Mouse (Mus musculus) lung, embryonic 14.5 days (tissue): Measurements from ENCODE around the gene Ntmt1. TPM values are rescaled to one million over a fixed set of nuclear protein-coding genes. Genes with fewer than 3 reads are reported as not detected.
A peak's percentile ranks its signal among the peaks of the same experiment; 100 is the strongest.

Source experiments
- ATAC-seq: fragments of 200-750 bp; cut with Nextera tagmentation; 2 replicates; pipeline ENCODE4 v1.8.0; 2017; ENCODE audit warnings: mild to moderate bottlenecking, moderate TSS enrichment, moderate library complexity; ENCODE audit not compliant: insufficient read depth
- DNase-seq: peaks from one replicate; pipeline ENCODE4 v3.0.0-alpha.2; 2015
- H3K27ac ChIP-seq: fragments of 300-500 bp; sonication (generic); 2 replicates; pipeline ENCODE4 v1.5.1; 2014; ENCODE audit warnings: low read depth, mild to moderate bottlenecking, moderate library complexity
- H3K27me3 ChIP-seq: fragments of 300-500 bp; sonication (generic); 2 replicates; pipeline ENCODE4 v1.6.1; 2014; ENCODE audit warnings: low read length, control low read depth; ENCODE audit not compliant: insufficient read depth
- H3K36me3 ChIP-seq: fragments of 300-500 bp; sonication (generic); 2 replicates; pipeline ENCODE4 v1.6.1; 2014; ENCODE audit warnings: control low read depth; ENCODE audit not compliant: insufficient read depth
- H3K4me1 ChIP-seq: fragments of 300-500 bp; sonication (generic); 2 replicates; pipeline ENCODE4 v1.6.1; 2014; ENCODE audit warnings: antibody characterized with exemption, control low read depth; ENCODE audit not compliant: insufficient read depth
- H3K4me2 ChIP-seq: fragments of 300-500 bp; sonication (generic); 2 replicates; pipeline ENCODE4 v1.6.1; 2014; ENCODE audit warnings: mild to moderate bottlenecking
- H3K4me3 ChIP-seq: fragments of 300-500 bp; sonication (generic); 2 replicates; pipeline ENCODE4 v1.5.1; 2014; ENCODE audit warnings: low read depth, low read length
- H3K9ac ChIP-seq: fragments of 300-500 bp; sonication (generic); 2 replicates; pipeline ENCODE4 v1.6.1; 2014
- H3K9me3 ChIP-seq: fragments of 300-500 bp; sonication (generic); 2 replicates; pipeline ENCODE4 v1.6.1; 2016; ENCODE audit warnings: low read depth, low read length, control low read depth
- CTCF ChIP-seq: IDR thresholded peaks from 2 replicates; pipeline ENCODE4 v1.5.1; 2016; ENCODE audit warnings: antibody characterized with exemption, low read depth
- WGBS: fragments of 180-500 bp; shearing (Covaris S2); extraction: QIAGEN DNeasy Blood & Tissue Kit; methylation state at CpG from one replicate; pipeline ENCODE4 v1.1.7; 2014; 5-methylcytosine and 5-hydroxymethylcytosine counted together
- polyA plus RNA-seq: library from polyadenylated mRNA; unstranded; fragments of >200 nt; fragmentation: Nextera tagmentation; extraction: Ambion mirVana; gene quantifications from 2 replicates; pipeline ENCODE4 v1.2.1, GENCODE M21; 2014

Gene Ntmt1
- polyA plus RNA-seq, 1 experiment from 2014 or later: 96.0 TPM

GRCm38 (mm10) chr2:30848184-30848583 lies 40.6 kb downstream of the Ntmt1 start:
- H3K27ac ChIP-seq: no peak overlapping the region
- 45% methylated on average over 8 of the region's 8 CpGs for WGBS
- DNase-seq (no peak), ATAC-seq (no peak)
- no peaks in the 10 kb centered on the region for H3K9me3 ChIP-seq
- no peak overlapping the region for H3K4me3 ChIP-seq
- no peaks in the 10 kb centered on the region for H3K36me3 ChIP-seq
- no peak for TF ChIP-seq CTCF
- H3K4me1 ChIP-seq: peaks cover 21% of the 10 kb centered on the region
- no peak overlapping the region for H3K4me2 ChIP-seq
- H3K9ac ChIP-seq: no peak overlapping the region
- peaks cover 32% of the 10 kb centered on the region for H3K27me3 ChIP-seq

GRCm38 (mm10) chr2:30850581-30850980 lies 43.0 kb downstream of the Ntmt1 start:
- Histone ChIP-seq H3K4me2 (no peak overlapping the region), H3K9ac (no peak overlapping the region; the same call in 1 of the 2 replicates), H3K36me3 (no peaks in the 10 kb centered on the region), H3K4me1 (peaks cover 21% of the 10 kb centered on the region), H3K9me3 (no peaks in the 10 kb centered on the region), H3K27ac (no peak overlapping the region), H3K4me3 (no peak overlapping the region), H3K27me3 (peaks cover 16% of the 10 kb centered on the region; the same call in 1 of the 2 replicates)
- 16% methylated on average over 6 of the region's 6 CpGs for WGBS
- no peak for DNase-seq
- no peak for TF ChIP-seq CTCF
- no peak for ATAC-seq

GRCm38 (mm10) chr2:30852771-30853313 lies 45.2 kb downstream of the Ntmt1 start:
- Histone ChIP-seq H3K4me1 (peaks cover 13% of the 10 kb centered on the region), H3K9ac (peak overlapping the region; percentile 11; the same call in 1 of the 2 replicates), H3K4me2 (peak overlapping the region; percentile 22), H3K9me3 (no peaks in the 10 kb centered on the region), H3K4me3 (no peak overlapping the region), H3K27me3 (no peaks in the 10 kb centered on the region), H3K36me3 (no peaks in the 10 kb centered on the region), H3K27ac (no peak overlapping the region)
- ATAC-seq (no peak), DNase-seq (peak; percentile 49)
- WGBS: 17% methylated on average over 20 of the region's 20 CpGs
- TF ChIP-seq CTCF: no peak

- DNase-seq: no peak
- 75% methylated on average over 6 of the region's 6 CpGs for WGBS
- Histone ChIP-seq H3K36me3 (no peaks in the 10 kb centered on the region), H3K27me3 (no peaks in the 10 kb centered on the region), H3K4me1 (peaks cover 8% of the 10 kb centered on the region), H3K9me3 (no peaks in the 10 kb centered on the region), H3K4me2 (no peak overlapping the region), H3K27ac (no peak overlapping the region), H3K4me3 (no peak overlapping the region), H3K9ac (no peak overlapping the region)
- no peak for TF ChIP-seq CTCF
- ATAC-seq: no peak
Measured at GRCm38 (mm10) chr2:30857076-30857475, 49.5 kb downstream of the Ntmt1 start.

- no peak for ATAC-seq
- H3K4me1 ChIP-seq: peaks cover 7% of the 10 kb centered on the region; the same call in 1 of the 2 replicates
- no peak overlapping the region for H3K27ac ChIP-seq
- 61% methylated on average over 5 of the region's 5 CpGs for WGBS
- peaks cover 6% of the 10 kb centered on the region; the same call in 1 of the 2 replicates for H3K27me3 ChIP-seq
- H3K9me3 ChIP-seq: no peaks in the 10 kb centered on the region
- TF ChIP-seq CTCF: no peak
- no peak for DNase-seq
- no peak overlapping the region for H3K4me3 ChIP-seq
- H3K9ac ChIP-seq: no peak overlapping the region
- no peak overlapping the region for H3K4me2 ChIP-seq
- no peaks in the 10 kb centered on the region for H3K36me3 ChIP-seq
Measured at GRCm38 (mm10) chr2:30859782-30860181, 52.2 kb downstream of the Ntmt1 start.

GRCm38 (mm10) chr2:30862081-30862480 lies 54.5 kb downstream of the Ntmt1 start:
- ATAC-seq: no peak
- Histone ChIP-seq H3K4me3 (no peak overlapping the region), H3K4me1 (peaks cover 8% of the 10 kb centered on the region; the same call in 1 of the 2 replicates), H3K36me3 (no peaks in the 10 kb centered on the region), H3K9me3 (no peaks in the 10 kb centered on the region), H3K27me3 (peaks cover 6% of the 10 kb centered on the region; the same call in 1 of the 2 replicates), H3K9ac (no peak overlapping the region), H3K4me2 (no peak overlapping the region), H3K27ac (no peak overlapping the region)
- TF ChIP-seq CTCF: no peak
- WGBS: 54% methylated on average over 4 of the region's 4 CpGs
- DNase-seq: no peak

GRCm38 (mm10) chr2:30863574-30863973 lies 55.9 kb downstream of the Ntmt1 start:
- no peaks in the 10 kb centered on the region for H3K9me3 ChIP-seq
- DNase-seq (no peak), ATAC-seq (no peak)
- TF ChIP-seq CTCF: no peak
- no peaks in the 10 kb centered on the region for H3K36me3 ChIP-seq
- no peak overlapping the region for H3K9ac ChIP-seq
- 47% methylated on average over 9 of the region's 9 CpGs for WGBS
- H3K27ac ChIP-seq: no peak overlapping the region
- H3K4me1 ChIP-seq: peaks cover 8% of the 10 kb centered on the region; the same call in 1 of the 2 replicates
- H3K4me3 ChIP-seq: no peak overlapping the region
- no peak overlapping the region for H3K4me2 ChIP-seq
- H3K27me3 ChIP-seq: peaks cover 6% of the 10 kb centered on the region; the same call in 1 of the 2 replicates
